Mouse (Mus musculus) forebrain, embryonic 16.5 days (tissue): Measurements from ENCODE around the gene Itsn1. TPM values are rescaled to one million over a fixed set of nuclear protein-coding genes. Genes with fewer than 3 reads are reported as not detected.
A peak's percentile ranks its signal among the peaks of the same experiment; 100 is the strongest.

Experiments
- ATAC-seq: fragments of 200-750 bp; cut with Nextera tagmentation; 2 replicates; pipeline ENCODE4 v1.8.0; 2017; ENCODE audit warnings: mild to moderate bottlenecking, moderate library complexity
- H3K27ac ChIP-seq: fragments of 300-500 bp; sonication (generic); 2 replicates; pipeline ENCODE4 v1.5.1; 2014; ENCODE audit warnings: low read length, control low read depth
- H3K27me3 ChIP-seq: fragments of 300-500 bp; sonication (generic); replicated peaks from 2 replicates; pipeline ENCODE4 v1.6.1; 2014; ENCODE audit warnings: low read length; ENCODE audit not compliant: control insufficient read depth, insufficient read depth
- H3K36me3 ChIP-seq: fragments of 300-500 bp; sonication (generic); 2 replicates; pipeline ENCODE4 v1.6.1; 2014; ENCODE audit not compliant: control insufficient read depth, insufficient read depth
- H3K4me1 ChIP-seq: fragments of 300-500 bp; sonication (generic); replicated peaks from 2 replicates; pipeline ENCODE4 v1.6.1; 2014; ENCODE audit warnings: low read length; ENCODE audit not compliant: control insufficient read depth, insufficient read depth
- H3K4me2 ChIP-seq: fragments of 300-500 bp; sonication (generic); 2 replicates; pipeline ENCODE4 v1.6.1; 2014; ENCODE audit warnings: mild to moderate bottlenecking, low read length, control low read depth
- H3K4me3 ChIP-seq: fragments of 300-500 bp; sonication (generic); replicated peaks from 2 replicates; pipeline ENCODE4 v1.5.1; 2014; ENCODE audit warnings: mild to moderate bottlenecking, low read length, control low read depth
- H3K9ac ChIP-seq: fragments of 300-500 bp; sonication (generic); replicated peaks from 2 replicates; pipeline ENCODE4 v1.6.1; 2014; ENCODE audit warnings: low read depth, low read length, control low read depth
- H3K9me3 ChIP-seq: fragments of 300-500 bp; sonication (generic); 2 replicates; pipeline ENCODE4 v1.6.1; 2016; ENCODE audit warnings: low read length; ENCODE audit not compliant: control insufficient read depth
- WGBS: fragments of 180-500 bp; shearing (Covaris S2); extraction: QIAGEN DNeasy Blood & Tissue Kit; methylation state at CpG from one replicate; pipeline ENCODE4 v1.1.7; 2014; 5-methylcytosine and 5-hydroxymethylcytosine counted together
- polyA plus RNA-seq: library from polyadenylated mRNA; unstranded; fragments of >200 nt; fragmentation: Nextera tagmentation; extraction: Ambion mirVana; gene quantifications from 2 replicates; pipeline ENCODE4 v1.2.1, GENCODE M21; 2015

The Itsn1 gene
- polyA plus RNA-seq, 1 experiment from 2014 or later, result 86.3 TPM

- no peak overlapping the region for H3K4me2 ChIP-seq
- H3K36me3 ChIP-seq, result peaks cover 4% of the 10 kb centered on the region; the same call in 1 of the 2 replicates
- H3K4me3 ChIP-seq, result no peak overlapping the region
- H3K4me1 ChIP-seq, result peaks cover 11% of the 10 kb centered on the region
- H3K9me3 ChIP-seq, result no peaks in the 10 kb centered on the region
- ATAC-seq, result no peak
- no peaks in the 10 kb centered on the region for H3K27me3 ChIP-seq
- H3K27ac ChIP-seq, result no peak overlapping the region
- 6% methylated on average over 19 of the region's 19 CpGs for WGBS
- H3K9ac ChIP-seq, result no peak overlapping the region
Observed at GRCm38 (mm10) chr16:91885389-91886122, 156.5 kb downstream of the Itsn1 start.

GRCm38 (mm10) chr16:91888368-91888767 is 159.3 kb downstream of the Itsn1 start:
- Histone ChIP-seq H3K27me3 (no peaks in the 10 kb centered on the region), H3K9ac (no peak overlapping the region), H3K4me1 (peaks cover 11% of the 10 kb centered on the region), H3K9me3 (no peaks in the 10 kb centered on the region), H3K4me2 (no peak overlapping the region), H3K27ac (no peak overlapping the region), H3K4me3 (no peak overlapping the region), H3K36me3 (peaks cover 4% of the 10 kb centered on the region; the same call in 1 of the 2 replicates)
- no peak for ATAC-seq
- whole genome bisulfite sequencing, result 86% methylated on average over 3 of the region's 3 CpGs

GRCm38 (mm10) chr16:91889831-91890230 is 160.8 kb downstream of the Itsn1 start:
- 50% methylated on average over 12 of the region's 12 CpGs for WGBS
- no peak overlapping the region for H3K4me3 ChIP-seq
- ATAC-seq, result no peak
- no peaks in the 10 kb centered on the region for H3K27me3 ChIP-seq
- H3K36me3 ChIP-seq, result peaks cover 4% of the 10 kb centered on the region; the same call in 1 of the 2 replicates
- 0 out of 2 replicates have a peak overlapping the region, but pooled peaks have one; percentile 4 for H3K9ac ChIP-seq
- H3K4me2 ChIP-seq, result no peak overlapping the region
- peaks cover 11% of the 10 kb centered on the region for H3K4me1 ChIP-seq
- H3K9me3 ChIP-seq, result no peaks in the 10 kb centered on the region
- peak overlapping the region; percentile 37; the same call in 1 of the 2 replicates for H3K27ac ChIP-seq

DNA sequence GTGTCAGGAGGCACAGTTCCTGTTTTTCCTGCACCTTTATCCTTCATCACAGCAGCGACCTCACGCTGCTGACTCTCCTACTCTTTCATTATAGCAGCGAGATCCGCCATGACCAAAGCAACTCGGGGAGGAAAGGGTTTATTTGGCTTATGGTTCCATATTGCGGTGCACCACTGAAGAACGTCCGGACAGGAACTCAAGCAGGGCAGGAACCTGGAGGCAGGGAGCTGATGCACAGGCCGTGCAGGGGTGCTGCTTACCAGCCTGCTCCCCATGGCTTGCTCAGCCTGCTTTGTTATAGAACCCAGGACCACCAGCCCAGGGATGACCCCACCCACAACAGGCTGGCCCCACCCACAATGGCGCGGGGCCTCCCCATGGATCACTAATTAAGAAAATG is 162.1 kb downstream of the Itsn1 start:
- Histone ChIP-seq H3K27ac (no peak overlapping the region), H3K36me3 (peaks cover 4% of the 10 kb centered on the region; the same call in 1 of the 2 replicates), H3K9me3 (no peaks in the 10 kb centered on the region), H3K9ac (no peak overlapping the region), H3K4me3 (no peak overlapping the region), H3K27me3 (no peaks in the 10 kb centered on the region), H3K4me1 (peaks cover 11% of the 10 kb centered on the region), H3K4me2 (no peak overlapping the region)
- 84% methylated on average over 11 of the region's 11 CpGs for WGBS
- no peak for ATAC-seq

DNA sequence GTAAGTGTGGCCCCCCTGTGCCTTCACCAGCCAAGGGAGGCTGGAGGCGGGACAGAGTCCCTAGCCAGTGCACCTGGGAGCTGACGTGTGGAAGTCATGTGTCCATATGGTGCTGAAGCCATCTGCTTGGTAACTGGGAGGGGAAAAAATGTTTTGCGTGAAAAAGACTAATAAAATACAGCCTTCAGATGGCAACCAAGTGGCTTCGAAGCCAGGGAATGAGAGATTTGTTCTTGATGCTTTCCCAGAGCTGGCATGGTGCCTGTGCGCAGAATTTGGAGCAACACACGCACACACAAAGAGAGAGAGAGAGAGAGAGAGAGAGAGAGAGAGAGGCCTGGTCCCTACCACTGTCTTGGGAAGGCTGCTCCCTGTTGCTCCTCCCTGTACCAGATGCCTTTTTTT is 167.3 kb downstream of the Itsn1 start:
- Histone ChIP-seq H3K4me3 (no peak overlapping the region), H3K9ac (0 out of 2 replicates have a peak overlapping the region, but pooled peaks have one; percentile 25), H3K4me2 (no peak overlapping the region), H3K27me3 (no peaks in the 10 kb centered on the region), H3K27ac (peak overlapping the region; percentile 95), H3K36me3 (no peaks in the 10 kb centered on the region), H3K9me3 (no peaks in the 10 kb centered on the region), H3K4me1 (peaks cover 28% of the 10 kb centered on the region)
- WGBS, result 42% methylated on average over 6 of the region's 6 CpGs
- ATAC-seq, result peak; percentile 83

DNA sequence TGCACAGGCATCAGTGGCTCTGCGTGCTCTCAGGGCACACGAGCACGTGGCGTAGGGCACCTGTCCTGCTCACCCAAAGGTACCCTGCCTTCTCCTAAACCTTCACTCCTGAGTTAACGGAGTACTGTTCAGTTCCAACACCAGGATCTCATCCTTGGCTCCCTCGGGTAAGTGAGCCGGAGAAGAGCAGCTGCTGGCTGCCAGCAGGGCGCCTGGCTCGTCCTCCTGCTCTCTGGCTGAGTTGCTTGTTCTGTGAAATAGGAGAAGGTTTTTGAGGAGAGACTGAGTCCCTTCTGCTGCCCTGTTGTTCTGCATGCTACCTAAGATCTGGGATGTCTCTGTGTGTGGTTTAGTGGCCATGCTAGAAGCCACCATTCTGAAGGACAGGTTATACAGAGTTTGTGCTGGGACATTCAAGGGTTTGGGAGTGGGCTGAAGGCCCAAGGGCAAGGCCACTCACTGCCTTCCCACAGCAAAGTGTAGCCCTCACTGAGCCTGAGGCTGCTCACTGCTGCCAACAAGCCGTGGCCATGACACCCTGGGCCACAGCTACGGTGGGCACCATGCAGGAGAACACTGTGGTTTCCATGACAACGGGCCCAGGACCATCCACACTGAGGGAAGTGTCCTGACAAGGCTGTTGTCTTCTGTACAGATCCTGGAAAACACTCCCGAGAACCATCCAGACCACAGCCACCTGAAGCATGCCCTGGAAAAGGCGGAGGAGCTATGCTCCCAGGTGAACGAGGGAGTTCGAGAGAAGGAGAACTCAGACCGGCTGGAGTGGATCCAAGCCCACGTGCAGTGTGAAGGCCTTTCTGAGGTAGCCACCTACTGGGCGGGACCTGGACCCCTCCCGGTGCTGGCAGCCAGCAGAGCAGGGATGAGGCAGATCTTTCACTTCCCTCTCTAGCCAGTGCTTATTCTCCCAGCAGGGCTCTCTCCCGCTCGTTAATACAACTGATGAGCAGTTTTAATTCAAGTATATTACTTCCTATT is 170.1 kb downstream of the Itsn1 start:
- Histone ChIP-seq H3K27me3 (no peaks in the 10 kb centered on the region), H3K9me3 (no peaks in the 10 kb centered on the region), H3K9ac (no peak overlapping the region; the same call in none of the 2 replicates), H3K27ac (peak overlapping the region; percentile 67), H3K4me1 (peaks cover 28% of the 10 kb centered on the region), H3K4me3 (no peak overlapping the region), H3K36me3 (peaks cover 3% of the 10 kb centered on the region), H3K4me2 (no peak overlapping the region)
- 47% methylated on average over 22 of the region's 22 CpGs for WGBS
- peak; percentile 26; the same call in 1 of the 2 replicates for ATAC-seq

DNA sequence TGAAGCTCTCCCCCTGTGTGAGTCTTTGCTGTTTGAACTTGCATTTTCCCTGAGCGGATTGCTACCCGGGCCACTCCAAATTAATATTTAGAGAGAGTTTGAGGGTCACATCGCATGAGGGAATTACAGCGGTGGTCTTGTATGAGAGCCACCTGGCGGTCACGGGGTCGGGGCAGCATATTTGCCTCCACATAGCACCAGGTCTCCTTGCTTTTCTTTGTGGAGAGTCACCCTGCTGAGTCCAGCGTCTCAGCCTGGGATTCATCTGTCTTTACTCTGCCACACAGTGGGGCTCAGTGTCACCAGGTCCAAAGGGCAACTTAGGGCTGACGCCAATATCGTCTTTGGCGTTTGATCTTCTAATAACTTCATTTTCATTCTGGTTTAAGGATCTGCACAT is 171.2 kb downstream of the Itsn1 start:
- Histone ChIP-seq H3K36me3 (peaks cover 6% of the 10 kb centered on the region), H3K27me3 (no peaks in the 10 kb centered on the region)
- WGBS, result 62% methylated on average over 11 of the region's 11 CpGs

DNA sequence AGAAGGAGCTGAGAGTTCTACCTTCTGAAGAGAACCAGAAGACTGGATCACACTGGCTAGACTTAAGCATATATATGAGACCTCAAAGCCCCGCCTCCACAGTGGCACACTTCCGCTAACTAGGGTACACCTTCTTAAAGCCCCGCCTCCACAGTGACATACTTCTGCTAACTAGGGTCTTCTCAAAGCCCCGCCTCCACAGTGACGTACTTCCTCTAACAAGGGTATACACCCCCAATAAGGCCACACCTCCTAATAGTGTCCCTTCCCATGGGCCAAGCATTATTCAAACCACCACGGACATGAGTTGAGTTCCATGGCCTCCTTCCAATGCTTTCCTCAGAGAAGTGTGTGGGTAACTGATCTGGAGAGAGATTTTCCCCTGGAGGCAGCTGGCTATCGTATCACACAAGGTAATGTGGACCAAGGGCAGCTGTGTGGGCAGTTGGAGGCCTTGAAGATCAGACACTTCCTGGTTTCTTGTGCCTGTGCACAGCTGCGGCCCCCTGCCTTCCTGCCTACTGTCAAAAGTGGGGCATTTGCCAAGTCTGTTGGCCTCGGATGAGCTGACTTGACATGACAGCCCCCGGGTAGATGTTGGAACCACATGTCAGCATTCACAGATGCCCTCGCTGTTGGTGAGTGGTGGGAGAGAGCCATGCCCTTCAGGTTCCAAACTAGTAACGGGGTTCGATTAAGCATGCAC is 174.9 kb downstream of the Itsn1 start:
- no peaks in the 10 kb centered on the region for H3K9me3 ChIP-seq
- H3K4me3 ChIP-seq, result no peak overlapping the region
- H3K27ac ChIP-seq, result no peak overlapping the region
- ATAC-seq, result no peak
- H3K4me2 ChIP-seq, result no peak overlapping the region
- H3K9ac ChIP-seq, result no peak overlapping the region
- WGBS, result 84% methylated on average over 13 of the region's 13 CpGs
- peaks cover 7% of the 10 kb centered on the region for H3K36me3 ChIP-seq
- H3K27me3 ChIP-seq, result no peaks in the 10 kb centered on the region
- H3K4me1 ChIP-seq, result peaks cover 23% of the 10 kb centered on the region

More for the DNA sequence above, 171.2 kb downstream of the Itsn1 start:
- Histone ChIP-seq H3K9ac (no peak overlapping the region), H3K4me1 (peaks cover 28% of the 10 kb centered on the region), H3K4me3 (no peak overlapping the region), H3K4me2 (no peak overlapping the region), H3K27ac (peak overlapping the region; percentile 17; the same call in 1 of the 2 replicates), H3K9me3 (no peaks in the 10 kb centered on the region)
- ATAC-seq, result no peak
